Mouse (Mus musculus) hindbrain, embryonic 15.5 days (tissue): ENCODE data around the gene Nudt13. TPM values are rescaled to one million over a fixed set of nuclear protein-coding genes. Genes with fewer than 3 reads are reported as not detected.
"Not testable (repeated sequence)": the region's sequence is repeated elsewhere in the genome, so short reads cannot be mapped to it uniquely, and the experiment has no call there.

Experiments used
- ATAC-seq: fragments of 200-750 bp; cut with Nextera tagmentation; 2 replicates; pipeline ENCODE4 v1.8.0; 2017; ENCODE audit warnings: low read depth, moderate number of reproducible peaks, moderate TSS enrichment; ENCODE audit not compliant: low FRiP score
- H3K27ac ChIP-seq: fragments of 300-500 bp; sonication (generic); replicated peaks from 2 replicates; pipeline ENCODE4 v1.5.1; 2015; ENCODE audit warnings: mild to moderate bottlenecking, inconsistent platforms
- H3K27me3 ChIP-seq: fragments of 300-500 bp; sonication (generic); 2 replicates; pipeline ENCODE4 v1.6.1; 2015; ENCODE audit warnings: control low read depth, inconsistent platforms
- H3K36me3 ChIP-seq: fragments of 300-500 bp; sonication (generic); 2 replicates; pipeline ENCODE4 v1.6.1; 2015; ENCODE audit warnings: control low read depth, inconsistent platforms
- H3K4me1 ChIP-seq: fragments of 300-500 bp; sonication (generic); replicated peaks from 2 replicates; pipeline ENCODE4 v1.6.1; 2015; ENCODE audit warnings: control low read depth, inconsistent platforms
- H3K4me2 ChIP-seq: fragments of 300-500 bp; sonication (generic); 2 replicates; pipeline ENCODE4 v1.6.1; 2015; ENCODE audit warnings: moderate library complexity, mild to moderate bottlenecking, inconsistent platforms
- H3K4me3 ChIP-seq: fragments of 300-500 bp; sonication (generic); 2 replicates; pipeline ENCODE4 v1.5.1; 2015; ENCODE audit warnings: mild to moderate bottlenecking, inconsistent platforms
- H3K9ac ChIP-seq: fragments of 300-500 bp; sonication (generic); 2 replicates; pipeline ENCODE4 v1.6.1; 2015; ENCODE audit warnings: inconsistent platforms
- H3K9me3 ChIP-seq: fragments of 300-500 bp; sonication (generic); 2 replicates; pipeline ENCODE4 v1.6.1; 2016; ENCODE audit warnings: control low read depth, inconsistent platforms
- WGBS: fragments of 180-500 bp; shearing (Covaris S2); methylation state at CpG from one replicate; pipeline ENCODE4 v1.1.7; 2015; 5-methylcytosine and 5-hydroxymethylcytosine counted together
- polyA plus RNA-seq: library from polyadenylated mRNA; unstranded; fragments of >200 nt; fragmentation: Nextera tagmentation; extraction: Ambion mirVana; gene quantifications from 2 replicates; pipeline ENCODE4 v1.2.1, GENCODE M21; 2015

Gene Nudt13
- polyA plus RNA-seq, 1 experiment from 2014 or later, result 14.2 TPM

DNA sequence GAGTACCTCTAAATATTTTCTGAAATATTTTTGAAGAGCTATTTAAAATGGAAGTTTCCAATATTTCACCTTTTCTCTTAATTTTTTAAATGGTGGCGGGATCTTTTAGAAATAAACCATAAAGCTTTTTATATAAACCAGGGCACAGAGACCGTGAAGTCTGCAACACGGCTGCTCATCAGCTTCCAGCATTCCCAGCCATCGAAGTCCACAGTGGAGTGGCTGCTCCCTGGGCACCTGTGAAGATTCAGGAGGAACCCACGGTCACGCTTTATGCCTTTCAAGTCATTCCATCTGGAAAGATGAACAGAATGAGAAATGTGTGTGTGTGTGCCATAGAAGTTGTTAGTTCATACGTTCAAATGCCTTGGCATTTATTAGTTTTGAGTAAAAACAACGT, 450 bp downstream of the Nudt13 start:
- Histone ChIP-seq H3K27me3 (no peaks in the 10 kb centered on the region), H3K4me1 (peaks cover 5% of the 10 kb centered on the region), H3K36me3 (no peaks in the 10 kb centered on the region), H3K4me2 (peak overlapping the region; percentile 61), H3K9ac (peak overlapping the region; percentile 43; the same call in 1 of the 2 replicates), H3K27ac (no peak overlapping the region), H3K9me3 (no peaks in the 10 kb centered on the region), H3K4me3 (peak overlapping the region; percentile 63)
- ATAC-seq, result no peak
- 49% methylated on average over 8 of the region's 8 CpGs for WGBS

DNA sequence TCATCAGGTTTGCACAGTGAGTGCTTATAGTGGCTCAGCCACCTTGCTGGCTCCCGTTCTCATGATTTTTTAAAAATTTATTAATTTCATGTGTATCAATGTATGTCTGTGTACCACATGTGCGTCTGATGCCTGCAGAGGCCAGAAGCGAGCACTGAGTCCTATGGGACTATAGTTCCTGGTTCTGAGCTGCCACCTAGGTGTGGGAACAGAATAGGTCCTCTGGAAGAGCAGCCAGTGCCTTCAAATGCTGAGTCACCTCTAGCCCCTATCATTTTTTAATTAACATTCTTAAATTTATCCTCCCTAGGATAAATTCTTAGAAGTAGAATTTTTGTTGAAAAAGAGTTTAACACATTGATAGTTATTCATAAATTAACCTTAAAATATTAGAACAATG, 3.1 kb downstream of the Nudt13 start:
- H3K9ac ChIP-seq, result no peak overlapping the region
- WGBS, result 86% methylated on average over 3 of the region's 3 CpGs

DNA sequence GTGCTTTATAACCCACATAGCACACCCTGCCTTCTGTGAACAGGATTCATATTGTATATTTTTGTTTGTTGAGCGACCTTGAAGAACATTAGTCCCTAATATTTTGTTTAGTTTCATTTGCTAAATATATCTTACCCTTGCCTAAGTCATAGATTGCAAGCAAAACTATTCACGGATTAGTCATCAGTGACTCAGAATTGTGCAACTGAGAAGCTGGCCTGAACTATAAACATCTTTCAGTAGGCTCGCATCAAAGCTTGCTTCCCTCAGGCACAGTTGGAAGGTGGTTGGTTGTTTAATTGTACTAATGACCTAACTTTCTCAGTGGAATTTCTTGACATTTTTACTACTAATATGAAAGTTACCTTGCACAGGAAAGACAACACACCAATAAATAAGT, 3.6 kb downstream of the Nudt13 start:
- H3K27me3 ChIP-seq, result no peaks in the 10 kb centered on the region
- H3K4me1 ChIP-seq, result peaks cover 5% of the 10 kb centered on the region
- no peak overlapping the region for H3K4me3 ChIP-seq
- no peak for ATAC-seq
- WGBS, result 83% methylated on average over 3 of the region's 3 CpGs
- H3K36me3 ChIP-seq, result no peaks in the 10 kb centered on the region
- H3K4me2 ChIP-seq, result no peak overlapping the region
- no peaks in the 10 kb centered on the region for H3K9me3 ChIP-seq
- H3K27ac ChIP-seq, result no peak overlapping the region
- no peak overlapping the region for H3K9ac ChIP-seq

More for the DNA sequence above, 3.1 kb downstream of the Nudt13 start:
- no peak overlapping the region for H3K4me2 ChIP-seq
- H3K4me3 ChIP-seq, result no peak overlapping the region
- H3K27me3 ChIP-seq, result no peaks in the 10 kb centered on the region
- no peaks in the 10 kb centered on the region for H3K9me3 ChIP-seq
- H3K36me3 ChIP-seq, result no peaks in the 10 kb centered on the region
- ATAC-seq, result no peak
- H3K27ac ChIP-seq, result no peak overlapping the region
- peaks cover 5% of the 10 kb centered on the region for H3K4me1 ChIP-seq

DNA sequence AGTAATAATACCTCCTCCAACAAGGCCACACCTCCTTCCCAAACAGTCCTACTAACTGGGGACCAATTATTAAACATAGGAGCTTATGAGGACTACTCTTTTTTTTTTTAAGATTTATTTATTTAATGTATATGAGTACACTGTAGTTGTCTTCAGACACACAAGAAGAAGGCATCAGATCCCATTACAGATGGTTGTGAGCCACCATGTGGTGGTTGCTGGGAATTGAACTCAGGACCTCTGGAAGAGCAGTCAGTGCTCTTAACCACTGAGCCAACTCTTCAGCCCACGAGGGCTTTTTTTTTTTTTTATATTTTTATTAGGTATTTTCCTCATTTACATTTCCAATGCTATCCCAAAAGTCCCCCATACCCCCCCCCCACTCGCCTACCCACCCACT, 10.6 kb downstream of the Nudt13 start:
- not testable (repeated sequence) for ATAC-seq, H3K27me3 ChIP-seq, H3K4me2 ChIP-seq, H3K4me3 ChIP-seq, H3K27ac ChIP-seq, H3K9ac ChIP-seq, H3K9me3 ChIP-seq, H3K4me1 ChIP-seq
- peaks cover 12% of the 10 kb centered on the region for H3K36me3 ChIP-seq
- WGBS, result 75% methylated on average over 2 of the region's 2 CpGs

DNA sequence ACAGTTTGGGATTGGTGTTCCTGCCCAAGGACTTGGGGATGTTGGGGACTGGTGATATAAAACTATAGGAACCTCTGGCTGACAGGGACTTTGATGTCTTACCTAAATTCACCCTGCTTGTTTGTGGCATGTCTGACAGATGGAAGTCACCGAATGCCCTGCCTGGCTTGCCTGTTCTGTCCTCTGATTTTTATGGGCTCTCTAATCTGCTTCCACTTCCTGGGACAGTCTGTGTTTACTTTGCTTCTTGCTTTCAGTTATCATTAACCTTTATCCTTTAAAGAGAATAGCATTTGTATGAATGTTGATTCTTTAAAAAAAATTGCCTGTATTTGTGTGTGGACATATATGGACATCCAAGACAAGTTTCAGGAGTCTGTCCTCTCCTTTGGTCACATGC, 20.6 kb downstream of the Nudt13 start:
- no peaks in the 10 kb centered on the region for H3K27me3 ChIP-seq
- no peak overlapping the region for H3K27ac ChIP-seq
- no peak for ATAC-seq
- WGBS, result 94% methylated on average over 1 of the region's 1 CpGs
- no peaks in the 10 kb centered on the region for H3K9me3 ChIP-seq
- H3K9ac ChIP-seq, result no peak overlapping the region
- H3K36me3 ChIP-seq, result peaks cover 10% of the 10 kb centered on the region
- H3K4me1 ChIP-seq, result no peaks in the 10 kb centered on the region
- no peak overlapping the region for H3K4me2 ChIP-seq
- H3K4me3 ChIP-seq, result no peak overlapping the region

DNA sequence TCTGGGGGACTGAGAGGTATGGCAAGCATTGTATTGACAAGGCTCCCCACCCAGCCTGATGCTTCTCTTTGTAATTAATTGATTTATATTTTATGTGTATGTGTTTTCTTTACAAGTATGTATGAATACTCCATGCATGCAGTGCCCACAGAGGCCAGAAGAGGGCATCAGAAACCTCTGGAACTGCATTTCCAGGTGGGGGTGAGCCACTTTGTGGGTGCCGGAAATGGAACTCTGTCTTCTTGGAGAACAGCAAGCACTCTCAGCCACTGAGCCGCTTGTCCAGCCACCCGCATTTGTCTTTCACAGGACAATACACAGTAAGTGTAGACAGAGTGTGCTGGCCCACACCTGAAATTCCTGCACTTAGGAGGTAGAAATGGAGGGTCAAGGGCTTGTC, 24.9 kb downstream of the Nudt13 start:
- ATAC-seq, result no peak
- no peak overlapping the region for H3K27ac ChIP-seq
- H3K4me1 ChIP-seq, result no peaks in the 10 kb centered on the region
- H3K4me3 ChIP-seq, result no peak overlapping the region
- no peak overlapping the region for H3K9ac ChIP-seq
- 82% methylated on average over 3 of the region's 3 CpGs for WGBS
- no peak overlapping the region for H3K4me2 ChIP-seq
- H3K36me3 ChIP-seq, result peaks cover 27% of the 10 kb centered on the region
- no peaks in the 10 kb centered on the region for H3K27me3 ChIP-seq
- no peaks in the 10 kb centered on the region for H3K9me3 ChIP-seq

DNA sequence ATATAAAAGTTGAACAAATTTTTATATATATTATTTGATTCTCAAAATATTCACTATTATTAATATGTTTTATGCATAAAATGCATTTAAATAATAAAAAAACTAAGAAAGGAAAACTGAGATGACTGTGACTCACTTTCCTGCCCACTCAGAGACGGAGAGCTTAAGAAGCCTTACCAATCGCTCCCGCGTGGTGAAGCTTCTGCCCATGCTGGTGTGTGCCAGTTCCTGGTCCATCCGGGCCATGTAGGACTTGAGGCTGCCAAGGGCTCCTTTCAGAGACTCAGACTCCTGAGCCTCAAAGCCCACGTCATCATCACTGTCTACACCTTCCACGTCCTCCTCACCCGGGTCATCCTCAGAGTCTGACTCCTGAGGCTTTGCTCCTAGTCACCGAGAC, 29.7 kb downstream of the Nudt13 start:
- Histone ChIP-seq H3K4me1 (no peaks in the 10 kb centered on the region), H3K36me3 (peaks cover 51% of the 10 kb centered on the region), H3K4me2 (no peak overlapping the region), H3K9ac (no peak overlapping the region), H3K27ac (no peak overlapping the region), H3K4me3 (no peak overlapping the region), H3K27me3 (no peaks in the 10 kb centered on the region), H3K9me3 (no peaks in the 10 kb centered on the region)
- ATAC-seq, result no peak
- WGBS, result 97% methylated on average over 9 of the region's 9 CpGs

DNA sequence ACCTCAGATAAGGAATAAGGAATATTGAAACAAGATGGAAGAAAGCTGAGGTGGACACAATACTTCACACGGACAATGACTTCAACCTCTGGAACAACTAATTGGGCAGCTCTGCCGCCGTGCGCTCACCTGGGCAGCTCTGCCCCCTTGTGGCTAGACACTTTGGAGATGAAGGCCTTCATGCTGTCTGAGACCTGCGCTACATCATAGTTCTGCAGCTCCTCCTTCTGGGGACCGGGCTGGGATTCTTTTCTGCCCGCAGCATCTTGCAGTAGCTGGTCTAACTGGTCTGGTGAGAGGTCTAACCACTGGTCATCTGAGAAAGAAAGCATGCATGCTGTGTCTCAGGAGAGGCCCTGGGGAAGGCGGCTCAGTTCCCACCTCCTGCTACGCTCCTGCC, 34.0 kb downstream of the Nudt13 start:
- 74% methylated on average over 9 of the region's 9 CpGs for WGBS
- no peak overlapping the region for H3K4me2 ChIP-seq
- no peaks in the 10 kb centered on the region for H3K9me3 ChIP-seq
- no peak overlapping the region for H3K4me3 ChIP-seq
- peaks cover 67% of the 10 kb centered on the region for H3K36me3 ChIP-seq
- ATAC-seq, result no peak
- no peaks in the 10 kb centered on the region for H3K27me3 ChIP-seq
- H3K9ac ChIP-seq, result no peak overlapping the region
- no peak overlapping the region for H3K27ac ChIP-seq
- no peaks in the 10 kb centered on the region for H3K4me1 ChIP-seq

DNA sequence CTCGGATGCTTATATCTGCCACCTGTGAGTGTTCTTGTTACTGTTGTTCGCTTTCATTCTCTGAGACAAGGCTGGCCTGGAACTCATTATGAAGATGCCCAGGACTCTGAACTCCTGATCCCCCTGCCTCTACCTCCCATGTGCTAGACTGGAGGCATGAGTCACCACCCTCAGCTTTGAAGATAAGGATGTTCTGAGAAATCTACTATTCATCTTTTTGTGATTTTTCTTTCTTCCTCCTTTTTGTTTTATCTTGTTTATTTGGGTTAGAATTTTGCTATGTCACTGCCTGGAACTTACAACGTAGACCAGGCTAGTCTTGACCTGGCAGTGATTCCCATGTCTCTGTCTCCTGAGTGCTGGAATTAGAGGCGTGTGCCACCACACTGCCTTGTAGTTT, 36.8 kb downstream of the Nudt13 start:
- no peak for ATAC-seq
- WGBS, result 95% methylated on average over 4 of the region's 4 CpGs
- Histone ChIP-seq H3K4me3 (no peak overlapping the region), H3K27me3 (no peaks in the 10 kb centered on the region), H3K9ac (no peak overlapping the region), H3K4me1 (no peaks in the 10 kb centered on the region), H3K4me2 (no peak overlapping the region), H3K9me3 (no peaks in the 10 kb centered on the region), H3K36me3 (peaks cover 75% of the 10 kb centered on the region), H3K27ac (no peak overlapping the region)

DNA sequence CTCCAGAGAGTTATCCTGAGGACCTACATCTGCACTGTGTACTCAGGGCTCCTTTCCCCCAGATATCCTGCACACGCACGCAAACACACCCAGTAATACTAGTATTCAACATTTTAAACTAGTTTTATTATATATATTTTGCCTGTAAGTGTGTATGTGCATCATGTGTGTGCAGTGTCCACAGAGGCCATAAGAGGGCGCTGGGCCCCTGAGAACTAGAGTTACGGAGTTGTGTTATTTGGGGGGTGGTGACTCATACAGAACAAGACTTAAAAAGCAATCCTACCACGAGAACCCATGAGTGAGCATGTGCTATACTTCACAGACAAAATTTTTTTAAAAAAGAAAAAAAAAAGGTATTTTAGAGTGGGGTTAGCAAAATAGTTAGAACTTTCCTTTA, 44.9 kb downstream of the Nudt13 start:
- ATAC-seq, result no peak
- Histone ChIP-seq H3K4me2 (no peak overlapping the region), H3K27ac (no peak overlapping the region), H3K4me1 (no peaks in the 10 kb centered on the region), H3K27me3 (no peaks in the 10 kb centered on the region), H3K36me3 (peaks cover 53% of the 10 kb centered on the region), H3K4me3 (no peak overlapping the region), H3K9ac (no peak overlapping the region), H3K9me3 (no peaks in the 10 kb centered on the region)
- WGBS, result 96% methylated on average over 5 of the region's 5 CpGs

DNA sequence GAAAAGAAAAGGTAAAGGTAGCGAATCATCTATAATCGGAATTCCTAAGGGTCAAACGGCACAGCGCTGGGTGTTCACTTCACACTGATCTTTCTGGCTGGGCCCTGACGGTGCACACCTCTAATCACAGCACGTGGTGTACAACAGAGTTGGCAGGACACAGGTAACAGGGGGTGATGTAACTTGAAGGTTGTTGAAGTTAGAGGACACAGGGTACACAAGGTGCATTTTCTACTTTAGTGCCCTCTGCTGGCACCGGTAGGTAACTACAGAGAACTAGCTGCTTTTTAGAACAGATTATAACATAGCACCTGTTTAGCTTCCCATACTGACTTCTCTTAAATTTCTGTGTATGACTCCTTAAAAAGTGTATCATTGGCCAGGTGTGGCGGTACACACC, 45.7 kb downstream of the Nudt13 start:
- Histone ChIP-seq H3K36me3 (peaks cover 51% of the 10 kb centered on the region), H3K9me3 (no peaks in the 10 kb centered on the region), H3K9ac (no peak overlapping the region), H3K27ac (no peak overlapping the region), H3K4me3 (no peak overlapping the region), H3K27me3 (no peaks in the 10 kb centered on the region), H3K4me1 (no peaks in the 10 kb centered on the region), H3K4me2 (no peak overlapping the region)
- no peak for ATAC-seq
- WGBS, result 88% methylated on average over 8 of the region's 8 CpGs

DNA sequence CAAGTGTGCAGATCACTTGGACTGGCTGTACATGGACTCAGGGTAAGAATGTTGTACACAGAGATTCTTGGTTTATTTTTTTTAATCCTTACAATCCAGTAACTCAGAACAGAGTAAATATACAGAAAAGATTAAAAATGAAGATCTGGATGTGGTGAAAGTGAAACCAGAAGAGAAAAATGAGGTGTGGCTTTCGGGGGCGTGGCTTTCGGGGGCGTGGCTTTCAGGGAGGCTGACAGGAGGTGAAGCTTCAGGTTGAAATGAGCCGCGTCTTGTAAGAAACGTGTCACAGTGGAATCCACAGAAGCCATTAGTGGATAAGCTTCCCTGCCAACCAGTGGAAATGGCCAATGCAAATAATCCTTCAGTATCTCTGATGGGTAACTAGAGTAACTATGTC, 46.4 kb downstream of the Nudt13 start:
- no peaks in the 10 kb centered on the region for H3K9me3 ChIP-seq
- H3K4me1 ChIP-seq, result no peaks in the 10 kb centered on the region; the same call in 1 of the 2 replicates
- WGBS, result 90% methylated on average over 7 of the region's 7 CpGs
- H3K4me2 ChIP-seq, result no peak overlapping the region
- H3K9ac ChIP-seq, result no peak overlapping the region
- no peak overlapping the region for H3K27ac ChIP-seq
- H3K36me3 ChIP-seq, result peaks cover 46% of the 10 kb centered on the region
- no peak for ATAC-seq
- H3K4me3 ChIP-seq, result no peak overlapping the region
- H3K27me3 ChIP-seq, result no peaks in the 10 kb centered on the region

DNA sequence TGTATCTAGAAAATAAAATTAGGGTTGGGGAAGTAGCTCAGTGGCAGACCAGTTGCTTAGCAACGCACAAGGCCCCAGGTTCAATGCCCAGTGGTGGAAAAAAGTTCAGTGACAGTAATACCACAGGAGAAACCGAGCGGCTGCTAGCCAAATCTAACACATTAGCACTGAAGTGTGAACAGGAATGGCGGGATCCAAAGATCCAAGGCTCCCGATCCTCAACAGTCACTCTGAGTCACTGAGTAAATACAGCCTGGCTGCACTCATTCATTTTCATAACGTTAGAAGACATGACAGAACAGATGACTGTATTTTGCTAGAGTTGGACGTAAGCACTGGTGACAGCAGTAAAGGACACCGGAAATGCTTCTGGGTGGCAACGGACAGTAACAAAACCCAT, 51.4 kb downstream of the Nudt13 start:
- ATAC-seq, result no peak
- Histone ChIP-seq H3K4me1 (peaks cover 25% of the 10 kb centered on the region), H3K9me3 (no peaks in the 10 kb centered on the region), H3K36me3 (peaks cover 21% of the 10 kb centered on the region), H3K27ac (no peak overlapping the region), H3K27me3 (no peaks in the 10 kb centered on the region), H3K4me2 (no peak overlapping the region), H3K9ac (no peak overlapping the region), H3K4me3 (no peak overlapping the region)
- WGBS, result 90% methylated on average over 9 of the region's 9 CpGs
